Mouse (Mus musculus): ENCODE data around the gene Slc35f4.

DNA sequence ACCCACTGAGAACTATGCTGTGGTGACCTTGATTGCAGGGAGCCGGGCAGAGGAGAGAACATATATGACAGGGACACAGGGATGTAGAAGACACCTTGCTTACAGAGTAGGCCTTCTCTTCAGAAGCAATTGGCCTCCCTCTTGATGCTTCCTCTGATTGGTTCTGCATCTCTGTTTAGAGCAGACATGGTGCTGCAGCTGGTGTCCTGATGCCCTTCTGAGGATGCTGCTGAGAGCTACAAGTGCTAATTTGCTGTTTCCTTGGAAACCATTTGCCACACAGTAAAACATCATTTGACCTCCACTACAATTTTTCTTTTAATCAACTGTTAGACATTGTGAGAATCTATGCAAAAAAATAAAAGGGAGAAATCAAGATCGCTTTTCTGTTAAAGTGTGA lies 180.0 kb downstream of the Slc35f4 start:
- TF ChIP-seq POLR2A (IDR thresholded peaks at IDR 0.05; ENCODE audit: borderline replicate concordance, insufficient read depth, low read length) = no peak
- no peak for TF ChIP-seq CTCF (IDR thresholded peaks at IDR 0.05; ENCODE audit: borderline replicate concordance, insufficient read depth, low read depth, low read length)
